Mouse (Mus musculus): Measurements from ENCODE around the gene Atg10. TPM values are rescaled to one million over a fixed set of nuclear protein-coding genes. Genes with fewer than 3 reads are reported as not detected.
"Not testable (repeated sequence)": the region's sequence is repeated elsewhere in the genome, so short reads cannot be mapped to it uniquely, and the experiment has no call there.

Atg10 gene
- polyA plus RNA-seq, 1 experiment from 2014 or later = 29.1 TPM

DNA sequence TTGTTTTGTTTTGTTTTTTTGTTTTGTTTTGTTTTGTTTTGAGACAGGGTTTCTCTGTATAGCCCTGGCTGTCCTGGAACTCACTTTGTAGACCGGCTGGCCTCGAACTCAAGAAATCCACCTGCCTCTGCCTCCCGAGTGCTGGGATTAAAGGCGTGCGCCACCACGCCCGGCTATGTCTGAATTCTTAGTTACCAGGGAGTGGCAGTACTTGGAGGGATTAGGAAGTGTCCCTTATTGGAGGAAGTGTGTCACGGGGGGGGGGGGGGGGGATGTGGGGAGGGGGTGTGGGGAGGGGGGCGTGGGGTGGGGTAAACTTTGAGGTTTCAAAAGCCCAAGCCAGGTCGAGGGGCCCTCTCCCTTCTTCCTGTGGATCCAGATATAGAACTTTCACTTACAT, 295.5 kb downstream of the Atg10 start:
- peaks cover 29% of the 10 kb centered on the region for H3K36me3 ChIP-seq
- not testable (repeated sequence) for H3K27me3 ChIP-seq; H3K4me1 ChIP-seq (replicated peaks); H3K27ac ChIP-seq; H3K4me2 ChIP-seq; H3K9me3 ChIP-seq (replicated peaks); H3K9ac ChIP-seq; H3K4me3 ChIP-seq; ATAC-seq (replicated peaks; ENCODE audit: insufficient number of reproducible peaks, insufficient read depth, low FRiP score, low read depth)
- WGBS = 92% methylated on average over 8 of the region's 10 CpGs

DNA sequence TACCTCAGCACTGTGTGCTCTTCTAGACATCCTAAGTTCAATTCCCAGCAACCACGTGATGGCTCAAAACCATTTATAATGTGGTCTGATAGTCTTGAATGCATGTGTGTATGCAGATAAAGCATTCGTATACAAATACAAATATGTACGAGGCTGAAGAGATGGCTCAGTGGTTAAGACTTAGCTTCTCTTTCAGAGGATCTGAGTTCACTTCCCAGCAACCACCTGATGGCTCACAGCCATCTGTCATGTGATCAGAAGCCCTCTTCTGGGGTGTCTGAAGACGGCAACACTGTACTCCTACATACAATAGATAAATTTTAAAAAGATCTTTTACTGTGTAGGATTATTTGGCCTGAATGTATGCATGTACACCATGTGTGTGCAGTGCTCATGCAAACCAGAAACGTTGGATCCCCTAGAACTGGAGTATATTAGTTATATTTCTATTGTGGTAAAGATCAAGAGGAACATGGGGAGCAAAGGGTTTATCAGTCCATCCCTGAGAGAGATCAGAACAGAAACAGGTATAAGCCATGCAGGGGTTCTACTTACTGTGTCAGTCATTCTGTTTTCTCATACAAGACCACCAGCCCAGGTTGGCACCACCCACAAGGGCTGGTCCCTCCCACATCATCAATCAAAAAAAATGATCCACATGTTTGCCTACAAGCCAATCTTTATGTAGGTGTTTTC, 296.7 kb downstream of the Atg10 start:
- no peaks in the 10 kb centered on the region for H3K9me3 ChIP-seq (replicated peaks)
- H3K4me2 ChIP-seq = no peak overlapping the region
- ATAC-seq (replicated peaks; ENCODE audit: insufficient number of reproducible peaks, insufficient read depth, low FRiP score, low read depth) = no peak
- H3K9ac ChIP-seq = no peak overlapping the region
- no peak overlapping the region for H3K4me3 ChIP-seq
- no peak overlapping the region for H3K27ac ChIP-seq
- peaks cover 29% of the 10 kb centered on the region for H3K36me3 ChIP-seq
- no peaks in the 10 kb centered on the region for H3K27me3 ChIP-seq
- H3K4me1 ChIP-seq (replicated peaks) = peaks cover 8% of the 10 kb centered on the region
- WGBS = 69% methylated on average over 5 of the region's 5 CpGs

DNA sequence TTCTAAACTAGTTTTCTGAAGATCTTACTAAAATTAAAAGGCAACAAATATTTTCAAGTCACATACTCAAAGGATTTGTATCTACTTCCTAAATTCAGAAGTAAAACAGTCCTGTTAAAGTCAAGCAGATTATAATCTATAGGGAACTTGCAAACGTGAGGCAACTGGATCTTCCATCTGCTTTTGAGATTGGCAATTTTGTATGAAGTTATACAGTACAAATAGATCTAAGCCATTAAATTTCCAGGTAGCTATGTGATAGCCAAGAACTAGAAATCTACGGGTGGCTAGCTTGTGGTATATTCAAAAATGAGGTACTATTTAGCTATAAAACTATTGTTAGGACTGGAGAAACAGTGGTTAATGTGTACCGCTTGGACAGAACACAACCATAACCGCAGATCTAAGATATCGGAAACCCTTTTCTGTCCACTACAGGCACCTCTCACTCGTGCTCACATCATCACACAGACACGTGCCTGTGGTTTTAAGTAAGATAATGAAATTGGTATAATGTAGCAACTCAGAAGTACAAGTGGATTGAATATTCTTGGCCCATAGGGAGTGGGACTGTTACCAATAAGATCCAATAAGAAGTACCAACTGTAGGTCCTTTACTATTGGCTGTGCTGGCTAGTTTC, 297.5 kb downstream of the Atg10 start:
- Histone ChIP-seq H3K27me3 (no peaks in the 10 kb centered on the region), H3K27ac (no peak overlapping the region), H3K9me3 (replicated peaks) (no peaks in the 10 kb centered on the region), H3K36me3 (peaks cover 29% of the 10 kb centered on the region), H3K9ac (no peak overlapping the region), H3K4me2 (no peak overlapping the region), H3K4me1 (replicated peaks) (peaks cover 9% of the 10 kb centered on the region), H3K4me3 (no peak overlapping the region)
- WGBS = 69% methylated on average over 7 of the region's 7 CpGs
- ATAC-seq (replicated peaks; ENCODE audit: insufficient number of reproducible peaks, insufficient read depth, low FRiP score, low read depth) = no peak

DNA sequence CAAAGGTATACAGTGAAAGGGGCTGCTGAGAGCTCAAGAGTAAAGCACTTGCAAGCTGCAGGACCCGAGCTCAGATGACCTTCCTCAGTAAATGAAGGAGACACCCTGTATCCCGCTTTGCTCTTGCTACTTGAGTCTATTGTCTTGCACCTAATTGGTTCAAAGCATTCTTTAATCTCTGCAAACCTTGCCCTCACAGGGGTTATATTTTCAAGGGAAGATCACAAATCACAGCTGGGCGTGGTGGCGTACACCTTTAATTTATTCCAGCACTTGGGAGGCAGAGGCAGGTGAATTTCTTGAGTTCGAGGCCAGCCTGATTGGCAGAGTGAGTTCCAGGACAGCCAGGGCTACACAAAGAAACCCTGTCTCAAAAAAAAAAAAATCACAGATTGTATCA, 298.6 kb downstream of the Atg10 start:
- no peak for ATAC-seq (replicated peaks; ENCODE audit: insufficient number of reproducible peaks, insufficient read depth, low FRiP score, low read depth)
- Histone ChIP-seq H3K36me3 (peaks cover 29% of the 10 kb centered on the region), H3K27ac (no peak overlapping the region), H3K9ac (no peak overlapping the region), H3K4me3 (no peak overlapping the region), H3K4me1 (replicated peaks) (peaks cover 9% of the 10 kb centered on the region), H3K27me3 (no peaks in the 10 kb centered on the region), H3K9me3 (replicated peaks) (no peaks in the 10 kb centered on the region), H3K4me2 (no peak overlapping the region)
- 83% methylated on average over 5 of the region's 5 CpGs for WGBS

DNA sequence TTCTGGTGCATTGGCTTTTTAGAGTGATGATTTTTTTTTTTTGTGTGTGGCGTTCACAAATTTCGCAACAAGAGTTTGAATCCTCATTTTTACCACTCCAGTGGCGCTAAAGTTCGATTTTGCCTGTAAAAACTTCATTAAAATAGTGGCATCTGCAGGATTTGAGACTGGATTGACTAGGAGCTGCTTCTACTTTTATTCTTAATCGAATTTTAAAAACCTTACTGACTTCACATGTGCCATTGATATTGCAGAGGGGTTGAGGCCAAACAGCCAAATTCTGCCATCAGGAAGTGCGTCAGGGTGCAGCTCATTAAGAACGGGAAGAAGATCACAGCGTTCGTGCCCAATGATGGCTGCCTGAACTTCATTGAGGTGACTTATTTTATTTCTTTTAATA, 299.7 kb downstream of the Atg10 start:
- Histone ChIP-seq H3K36me3 (peaks cover 29% of the 10 kb centered on the region), H3K4me1 (replicated peaks) (peaks cover 9% of the 10 kb centered on the region), H3K27ac (no peak overlapping the region; the same call in 1 of the 2 replicates), H3K4me3 (peak overlapping the region; percentile 96), H3K9ac (peak overlapping the region; percentile 98; the same call in 1 of the 2 replicates), H3K4me2 (peak overlapping the region; percentile 67), H3K27me3 (no peaks in the 10 kb centered on the region), H3K9me3 (replicated peaks) (no peaks in the 10 kb centered on the region)
- 41% methylated on average over 9 of the region's 9 CpGs for WGBS
- no peak for ATAC-seq (replicated peaks; ENCODE audit: insufficient number of reproducible peaks, insufficient read depth, low FRiP score, low read depth)

DNA sequence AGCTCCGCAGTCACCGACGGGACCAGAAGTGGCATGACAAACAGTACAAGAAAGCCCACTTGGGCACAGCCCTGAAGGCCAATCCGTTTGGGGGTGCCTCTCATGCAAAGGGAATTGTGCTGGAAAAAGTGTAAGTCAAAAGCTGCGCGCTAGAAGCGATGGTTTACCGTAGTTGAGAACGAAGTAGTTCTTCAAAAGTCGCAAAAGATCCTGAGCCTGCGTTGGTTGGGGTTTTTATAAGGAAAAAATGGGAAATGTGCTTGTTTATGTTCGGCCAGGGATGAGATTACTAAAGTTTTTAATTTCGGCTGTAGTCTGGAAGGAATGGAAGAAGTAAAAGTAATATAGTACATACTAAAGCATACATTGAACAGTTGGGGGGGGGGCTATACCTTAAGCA, 300.2 kb downstream of the Atg10 start:
- not testable (repeated sequence) for H3K27me3 ChIP-seq; ATAC-seq (replicated peaks; ENCODE audit: insufficient number of reproducible peaks, insufficient read depth, low FRiP score, low read depth); H3K9me3 ChIP-seq (replicated peaks); H3K4me1 ChIP-seq (replicated peaks)
- peak overlapping the region; percentile 67 for H3K4me2 ChIP-seq
- peak overlapping the region; percentile 98 for H3K9ac ChIP-seq
- peaks cover 26% of the 10 kb centered on the region for H3K36me3 ChIP-seq
- under 1% methylated on average over 13 of the region's 13 CpGs for WGBS
- peak overlapping the region; percentile 96 for H3K4me3 ChIP-seq
- peak overlapping the region; percentile 84 for H3K27ac ChIP-seq

DNA sequence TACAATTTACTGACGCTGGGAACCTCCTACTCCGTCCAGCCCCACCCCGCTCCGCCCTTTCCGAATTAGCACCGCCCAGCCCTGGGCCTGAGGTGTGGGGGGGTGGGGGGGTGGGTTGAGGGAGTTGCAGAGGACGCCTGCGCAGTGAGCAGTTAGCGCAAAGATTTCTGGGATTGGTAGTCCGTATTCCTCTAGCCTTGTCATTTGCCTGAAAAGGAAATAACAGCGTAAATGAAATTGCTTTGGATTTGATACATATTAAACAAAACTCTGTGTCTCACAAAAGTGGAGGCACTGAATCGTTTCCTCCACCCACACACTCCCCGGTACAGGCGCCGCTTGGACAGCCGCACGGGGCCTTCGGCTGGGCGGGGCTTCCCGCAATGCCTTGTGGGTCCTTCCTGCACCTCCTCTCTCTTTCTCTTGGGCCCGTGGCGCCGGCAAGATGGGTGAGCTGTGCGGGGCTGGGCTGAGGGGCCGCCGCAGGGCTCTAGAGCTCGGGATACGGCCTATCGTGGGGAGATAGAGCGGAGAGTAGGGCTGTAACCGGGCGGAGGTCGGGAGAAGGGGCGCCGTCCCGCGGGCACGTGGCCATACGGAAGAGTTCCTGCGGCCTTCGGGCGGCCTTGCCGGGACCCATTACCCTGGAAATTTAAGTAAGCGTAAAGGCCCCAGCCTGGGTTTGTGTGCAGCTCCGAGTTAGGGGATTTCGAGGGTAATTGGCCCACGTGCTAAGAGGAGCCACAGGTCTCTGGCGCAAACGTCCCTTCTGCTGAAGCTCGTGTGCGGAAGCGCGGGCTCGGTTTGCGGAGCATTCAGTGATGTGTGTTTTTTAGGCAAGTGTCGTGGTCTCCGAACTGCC, 300.8 kb downstream of the Atg10 start, which contains the start of gene Rps23:
Rps23 (plus strand) TSS at position 208 of the 862 bp plus-strand sequence.
- peak; percentile 97 for ATAC-seq (replicated peaks; ENCODE audit: insufficient number of reproducible peaks, insufficient read depth, low FRiP score, low read depth)
- peaks cover 24% of the 10 kb centered on the region for H3K36me3 ChIP-seq
- H3K27ac ChIP-seq = peak within 1 kb of the TSS; percentile 84
- H3K27me3 ChIP-seq = no peaks in the 10 kb centered on the region
- H3K4me2 ChIP-seq = peak within 1 kb of the TSS; percentile 67
- no peaks in the 10 kb centered on the region for H3K9me3 ChIP-seq (replicated peaks)
- WGBS = under 1% methylated on average over 57 of the region's 57 CpGs
- H3K9ac ChIP-seq = peak within 1 kb of the TSS; percentile 98
- peak within 1 kb of the TSS; percentile 96 for H3K4me3 ChIP-seq
- peaks cover 9% of the 10 kb centered on the region for H3K4me1 ChIP-seq (replicated peaks)

DNA sequence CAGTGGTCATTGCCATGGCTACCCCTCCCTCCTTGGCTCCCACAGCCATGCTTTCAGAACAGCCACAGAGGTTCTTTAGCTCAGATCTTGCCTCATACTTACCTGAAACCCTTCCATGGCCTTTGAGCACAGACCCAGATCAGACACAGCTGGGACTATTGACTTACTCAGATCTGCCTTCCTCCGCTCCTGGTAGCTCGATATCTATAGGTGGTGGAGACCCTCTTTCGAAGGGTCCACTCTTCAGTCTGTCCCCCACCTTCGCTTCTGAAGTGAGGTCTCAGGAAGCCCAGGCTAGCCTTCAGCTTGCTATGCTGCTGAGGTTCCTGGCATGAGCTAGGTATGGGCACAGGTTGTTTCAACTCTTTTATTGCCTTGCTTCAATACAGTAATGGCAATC, 309.0 kb downstream of the Atg10 start:
- Histone ChIP-seq H3K4me3 (no peak overlapping the region), H3K9me3 (replicated peaks) (no peaks in the 10 kb centered on the region), H3K4me2 (no peak overlapping the region), H3K9ac (no peak overlapping the region), H3K4me1 (replicated peaks) (no peaks in the 10 kb centered on the region), H3K27me3 (no peaks in the 10 kb centered on the region), H3K27ac (no peak overlapping the region), H3K36me3 (no peaks in the 10 kb centered on the region)
- 82% methylated on average over 4 of the region's 4 CpGs for WGBS
- no peak for ATAC-seq (replicated peaks; ENCODE audit: insufficient number of reproducible peaks, insufficient read depth, low FRiP score, low read depth)

DNA sequence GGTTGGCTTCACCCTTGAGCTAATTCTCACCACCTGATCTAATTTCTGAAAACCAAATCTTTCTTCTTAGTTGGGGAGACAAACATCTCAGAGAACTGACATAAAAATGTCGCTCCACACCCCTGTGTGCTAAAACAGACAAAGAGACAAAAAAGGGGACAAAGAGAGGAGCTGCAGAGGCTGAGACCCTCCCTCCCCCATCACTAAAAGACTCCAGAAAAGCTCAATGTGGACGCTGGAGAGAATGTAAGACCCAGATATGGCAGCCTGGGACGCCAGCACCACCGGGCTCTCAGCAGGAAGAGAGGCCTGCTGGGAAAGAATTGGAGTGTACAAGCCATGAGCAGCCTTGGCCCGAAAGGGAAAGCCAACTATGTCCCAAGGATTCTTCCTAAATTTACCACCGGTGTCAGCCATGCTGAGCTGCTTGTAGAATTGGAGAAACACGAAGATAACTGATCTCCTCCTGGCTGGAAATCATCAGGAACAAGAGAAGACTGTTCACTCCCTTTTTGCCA, 310.0 kb downstream of the Atg10 start:
- H3K4me3 ChIP-seq = no peak overlapping the region
- ATAC-seq (replicated peaks; ENCODE audit: insufficient number of reproducible peaks, insufficient read depth, low FRiP score, low read depth) = no peak
- no peak overlapping the region for H3K9ac ChIP-seq
- H3K36me3 ChIP-seq = no peaks in the 10 kb centered on the region
- 63% methylated on average over 7 of the region's 7 CpGs for whole genome bisulfite sequencing
- no peaks in the 10 kb centered on the region for H3K4me1 ChIP-seq (replicated peaks)
- H3K4me2 ChIP-seq = no peak overlapping the region
- no peak overlapping the region for H3K27ac ChIP-seq
- H3K27me3 ChIP-seq = no peaks in the 10 kb centered on the region
- no peaks in the 10 kb centered on the region for H3K9me3 ChIP-seq (replicated peaks)

DNA sequence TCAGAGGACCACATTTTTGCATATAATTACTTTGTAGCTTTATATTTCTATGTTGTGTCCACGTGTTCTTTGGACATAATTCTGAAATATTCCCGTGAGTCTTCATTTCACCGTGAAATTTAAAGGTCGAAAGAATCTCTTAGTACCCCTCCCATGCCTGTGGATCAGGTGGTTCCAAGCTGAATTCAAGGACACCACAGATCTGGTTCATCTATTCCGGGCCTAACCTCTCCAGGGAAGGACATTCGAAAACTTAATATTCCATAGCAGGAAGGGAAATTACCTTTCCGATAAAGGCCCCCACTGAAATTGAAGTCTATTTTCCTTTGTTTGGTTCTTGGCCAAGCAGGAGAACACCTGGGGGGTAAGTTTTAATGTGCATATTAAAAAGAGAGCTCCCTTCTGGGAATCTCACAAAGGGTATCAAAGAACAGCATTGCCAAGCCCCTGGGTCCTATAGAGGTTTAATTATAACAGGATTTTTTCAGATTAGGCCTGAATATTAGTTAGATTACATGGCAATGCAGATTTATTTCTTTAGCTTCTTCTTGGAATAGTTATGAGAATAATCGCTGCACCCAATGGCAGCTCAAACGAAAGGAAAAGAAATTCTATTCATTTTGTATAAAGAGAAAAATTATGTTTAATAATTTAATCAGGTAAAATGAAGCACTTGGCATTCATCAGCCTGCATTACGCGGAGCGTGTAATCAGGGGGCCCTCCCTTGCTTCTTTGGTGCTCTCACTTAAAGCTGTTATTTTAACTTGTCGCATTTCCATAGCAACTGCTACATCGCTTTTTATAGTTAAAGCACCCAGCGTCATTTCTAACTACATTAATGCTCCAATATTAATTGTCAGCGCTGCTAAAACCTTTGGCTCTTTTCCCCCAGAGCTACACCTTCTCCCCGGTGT, 310.8 kb downstream of the Atg10 start:
- Histone ChIP-seq H3K4me1 (replicated peaks) (no peaks in the 10 kb centered on the region), H3K27me3 (no peaks in the 10 kb centered on the region), H3K36me3 (no peaks in the 10 kb centered on the region), H3K9me3 (replicated peaks) (no peaks in the 10 kb centered on the region), H3K9ac (no peak overlapping the region), H3K4me2 (no peak overlapping the region), H3K27ac (no peak overlapping the region), H3K4me3 (no peak overlapping the region)
- ATAC-seq (replicated peaks; ENCODE audit: insufficient number of reproducible peaks, insufficient read depth, low FRiP score, low read depth) = no peak
- 81% methylated on average over 17 of the region's 17 CpGs for WGBS

Data from heart, embryonic 15.5 days (tissue).